Mouse (Mus musculus) thymus, postnatal 10 days (tissue): Measurements from ENCODE around the gene Dhrs7.
"Not testable (repeated sequence)": the region's sequence is repeated elsewhere in the genome, so short reads cannot be mapped to it uniquely, and the experiment has no call there.

ENCODE experiments used
- DNase-seq, 2 experiments: peaks; one replicate each; pipeline ENCODE4 v3.0.0; 2021; ENCODE audit warnings: low spot score in 2 of 2

The Dhrs7 gene

DNA sequence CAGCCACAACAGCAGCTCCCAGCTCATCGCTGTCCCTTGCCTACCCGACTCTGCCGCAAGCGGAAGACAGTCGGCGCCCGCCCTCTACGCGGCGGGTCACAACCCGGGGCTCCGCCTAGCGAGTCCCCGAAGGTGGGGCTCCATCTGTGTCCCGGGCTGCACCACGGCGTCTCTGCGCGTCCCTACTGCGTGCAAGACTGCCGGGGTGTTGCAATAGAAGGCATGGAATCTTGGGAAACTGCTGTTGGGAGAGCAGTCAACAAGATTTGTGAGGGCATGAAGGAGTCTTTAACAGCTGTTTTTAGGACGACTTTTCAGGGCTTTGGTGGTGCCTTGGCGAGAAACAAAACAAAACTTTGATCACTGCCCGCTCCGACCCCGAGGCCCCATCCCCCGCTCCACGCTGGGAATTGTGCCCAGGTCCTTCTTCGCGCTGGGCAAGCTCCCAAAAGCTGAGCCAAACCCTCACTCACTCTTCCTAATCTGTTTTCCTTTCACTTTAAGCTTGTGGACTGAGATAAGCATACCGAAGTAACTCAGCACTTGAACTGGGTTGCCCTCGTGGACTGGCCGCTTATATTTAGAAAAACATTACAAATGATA lies at the start of gene Dhrs7:
Dhrs7 (minus strand) TSS at position 175 of the 603 bp plus-strand sequence.
- DNase-seq, result peak; percentile 75 to 85

DNA sequence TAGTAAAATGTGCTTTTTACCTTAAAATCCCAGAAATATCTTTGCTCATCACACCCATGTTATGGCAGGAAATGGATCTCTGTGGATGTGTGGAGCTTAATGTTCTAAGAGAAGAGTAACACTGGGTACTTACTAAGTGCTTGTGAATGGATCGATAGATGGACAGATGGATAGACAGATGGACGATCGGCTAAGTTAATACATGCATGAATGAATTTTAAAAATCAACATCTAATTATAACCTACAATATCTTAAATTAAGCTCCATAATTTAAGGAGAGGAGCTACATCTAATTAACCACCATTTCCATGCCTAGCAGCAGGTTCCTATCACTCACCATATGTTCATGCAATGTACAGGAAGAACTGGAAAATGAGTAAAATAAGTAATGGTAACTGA lies 45.3 kb upstream of the Dhrs7 start:
- DNase-seq, result no peak

DNA sequence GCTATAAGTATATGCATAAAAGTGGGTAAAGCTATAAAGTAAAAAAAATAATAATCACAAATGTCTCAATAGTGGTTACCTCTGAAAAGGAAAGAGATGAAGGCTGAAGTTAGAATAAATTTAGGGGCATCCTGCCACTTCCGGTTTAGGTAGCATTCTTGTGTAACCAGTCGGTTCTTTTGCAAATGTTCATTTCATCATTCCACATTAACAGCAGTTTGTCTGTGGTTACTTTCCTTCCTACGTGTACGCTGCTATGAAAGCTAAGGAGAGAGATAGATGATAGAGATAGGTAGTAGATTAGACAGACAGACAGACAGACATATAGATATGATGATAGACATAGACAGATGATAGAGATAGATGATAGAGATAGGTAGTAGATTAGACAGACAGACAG lies 39.4 kb upstream of the Dhrs7 start:
- no peak for DNase-seq

DNA sequence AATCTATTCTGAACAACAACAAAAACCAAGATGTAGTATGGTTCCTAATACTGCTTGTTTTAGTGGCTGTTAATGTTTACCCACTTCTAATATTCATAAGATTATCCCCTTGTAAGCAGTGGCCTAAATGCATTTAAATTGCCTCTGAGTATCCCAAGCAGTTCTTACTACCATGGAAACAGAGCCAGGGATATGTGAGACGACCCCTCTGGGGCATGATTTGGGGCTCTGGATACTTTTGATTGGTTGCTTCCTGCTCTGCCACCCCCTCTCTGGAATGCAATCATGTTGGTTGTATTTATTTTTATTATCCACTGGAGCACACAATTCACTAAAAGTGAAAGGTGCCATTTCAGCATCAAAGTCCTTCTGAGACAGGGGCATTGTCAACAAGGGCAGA lies 35.3 kb upstream of the Dhrs7 start:
- no peak for DNase-seq

DNA sequence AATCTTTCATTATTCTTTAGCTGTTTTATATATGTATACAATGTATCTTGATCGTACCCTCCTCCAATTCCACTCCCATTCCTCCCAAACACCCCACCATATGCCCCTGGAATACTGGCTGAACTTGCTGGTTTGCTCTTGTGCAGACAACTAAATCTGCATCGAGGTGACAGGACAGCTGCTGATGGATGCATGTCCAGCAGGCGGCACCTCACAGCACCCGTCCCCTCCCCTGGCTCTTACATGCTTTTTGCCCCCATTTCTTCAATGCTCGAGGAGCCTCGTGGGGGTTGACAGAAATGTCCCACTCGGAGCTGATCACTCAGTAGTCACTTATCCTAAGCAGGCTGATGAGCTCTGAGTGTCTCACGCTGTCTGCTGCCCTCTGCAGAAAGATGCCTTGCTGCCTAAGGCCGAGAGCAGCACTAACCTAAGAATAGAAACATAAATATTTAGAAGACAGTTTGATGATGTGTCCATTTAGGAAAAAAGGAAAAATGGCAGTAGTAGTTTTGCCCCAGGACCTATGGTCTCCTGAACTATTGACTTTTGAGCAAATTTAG lies 30.3 kb upstream of the Dhrs7 start:
- DNase-seq, result no peak

DNA sequence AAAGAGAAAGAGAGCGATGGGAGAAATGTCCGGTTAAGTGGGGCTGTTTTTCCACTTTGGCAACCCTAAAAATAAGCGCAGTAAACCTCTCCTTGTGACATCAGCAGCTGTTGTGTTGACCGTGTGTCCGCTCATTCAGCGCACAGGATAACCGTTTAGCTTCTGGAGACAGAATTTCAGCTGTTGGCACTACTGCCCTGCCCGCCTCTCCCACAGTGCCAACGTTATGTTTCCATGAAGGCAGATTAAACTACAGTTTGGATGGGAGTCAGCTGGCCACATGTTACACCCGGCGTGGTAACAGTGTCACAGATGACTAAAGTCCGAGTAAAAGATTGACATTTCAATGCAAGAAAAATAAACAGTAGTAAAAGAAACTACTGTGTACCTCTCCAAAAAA lies 29.7 kb upstream of the Dhrs7 start:
- no peak for DNase-seq

DNA sequence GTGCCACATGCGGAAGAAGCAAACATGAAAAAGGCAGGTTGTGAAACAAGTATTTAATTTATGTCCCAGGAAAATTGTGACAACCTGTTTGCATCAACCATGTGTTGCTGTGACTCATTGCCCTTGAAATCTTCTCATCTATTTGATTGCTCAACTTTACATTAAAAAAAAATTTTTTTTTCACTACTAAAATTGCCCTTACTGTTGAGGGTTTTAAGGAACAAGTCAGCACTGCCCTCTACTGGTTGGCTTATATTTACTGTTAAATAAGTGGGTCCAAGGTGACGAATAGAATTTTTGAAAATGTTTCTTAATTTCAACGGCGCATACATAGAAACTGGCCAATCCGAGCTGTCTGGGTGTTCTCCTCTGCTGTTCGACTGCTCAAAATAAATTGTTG lies 29.2 kb upstream of the Dhrs7 start:
- peak in 1 of 2 experiments; percentile 28 for DNase-seq

DNA sequence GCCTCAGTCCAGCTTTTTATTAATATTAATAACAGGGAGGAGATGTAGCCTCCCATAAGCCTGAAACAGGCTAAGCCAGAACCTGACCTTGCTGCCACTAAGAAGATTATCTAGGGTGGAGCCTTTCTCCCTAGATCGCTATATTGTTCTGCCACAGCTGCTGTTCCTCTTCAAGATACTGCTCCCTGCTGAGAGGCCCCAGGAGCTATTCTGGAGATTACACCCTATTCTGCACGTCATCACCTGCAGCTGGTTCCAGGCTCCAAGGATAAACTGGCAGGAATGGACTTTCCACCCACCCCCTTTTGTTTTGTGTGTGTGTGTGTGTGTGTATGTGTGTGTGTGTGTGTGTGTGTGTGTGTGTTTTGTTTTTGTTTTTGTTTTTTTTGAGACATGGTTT lies 23.6 kb upstream of the Dhrs7 start:
- DNase-seq, result not testable (repeated sequence)

DNA sequence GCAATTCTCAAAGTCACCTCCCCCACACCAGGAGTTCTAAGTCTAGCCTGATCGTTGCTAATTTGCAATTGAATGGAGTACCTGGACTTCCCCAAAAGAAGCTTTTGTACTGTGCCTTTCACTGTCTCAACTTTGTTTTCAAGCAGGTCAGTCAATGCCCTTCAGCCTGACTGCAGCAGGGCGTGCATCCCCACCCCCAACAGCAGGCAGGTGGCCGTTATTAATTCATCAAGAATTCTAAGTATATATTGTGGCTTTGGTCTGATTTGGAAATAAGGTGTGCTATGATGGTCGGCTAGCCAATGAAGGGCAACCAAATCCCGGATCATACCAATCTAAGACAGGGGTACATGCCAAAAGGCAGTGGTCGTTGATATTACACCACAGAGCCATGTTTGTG lies 23.0 kb upstream of the Dhrs7 start:
- not testable (repeated sequence) for DNase-seq

DNA sequence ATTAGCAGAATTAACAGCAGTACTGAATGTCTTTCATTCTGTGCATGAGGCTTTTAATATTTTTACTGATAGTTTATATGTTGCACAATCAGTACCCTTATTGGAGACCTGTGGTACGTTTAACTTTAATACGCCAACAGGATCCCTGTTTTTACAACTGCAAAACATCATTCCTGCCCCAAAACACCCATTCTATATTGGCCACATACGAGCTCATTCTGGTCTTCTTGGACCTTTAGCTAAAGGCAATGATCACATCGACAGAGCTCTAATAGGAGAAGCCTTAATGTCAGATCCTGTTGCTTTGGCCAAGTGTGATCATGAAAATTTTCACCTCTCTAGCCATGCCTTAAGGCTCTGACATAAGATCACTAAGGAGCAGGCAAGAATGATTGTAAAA lies 21.9 kb upstream of the Dhrs7 start:
- DNase-seq, result not testable (repeated sequence)

DNA sequence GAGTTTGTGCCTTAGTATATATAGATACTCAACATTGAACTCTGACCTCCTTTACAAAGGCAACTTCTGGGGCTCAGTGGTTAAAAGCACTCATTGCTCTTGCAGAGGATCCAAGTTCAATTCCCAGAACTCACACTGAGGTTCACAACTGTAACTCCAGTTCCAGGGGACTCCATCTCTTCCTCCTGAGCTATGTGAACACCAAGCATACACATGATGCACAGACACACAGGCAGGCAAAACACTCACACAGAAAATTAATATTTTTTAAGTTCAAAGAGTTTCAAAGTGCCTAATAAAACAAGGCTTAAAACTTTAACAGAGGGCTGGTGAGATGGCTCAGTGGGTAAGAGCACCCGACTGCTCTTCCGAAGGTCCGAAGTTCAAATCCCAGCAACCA lies 18.9 kb upstream of the Dhrs7 start:
- DNase-seq, result no peak

DNA sequence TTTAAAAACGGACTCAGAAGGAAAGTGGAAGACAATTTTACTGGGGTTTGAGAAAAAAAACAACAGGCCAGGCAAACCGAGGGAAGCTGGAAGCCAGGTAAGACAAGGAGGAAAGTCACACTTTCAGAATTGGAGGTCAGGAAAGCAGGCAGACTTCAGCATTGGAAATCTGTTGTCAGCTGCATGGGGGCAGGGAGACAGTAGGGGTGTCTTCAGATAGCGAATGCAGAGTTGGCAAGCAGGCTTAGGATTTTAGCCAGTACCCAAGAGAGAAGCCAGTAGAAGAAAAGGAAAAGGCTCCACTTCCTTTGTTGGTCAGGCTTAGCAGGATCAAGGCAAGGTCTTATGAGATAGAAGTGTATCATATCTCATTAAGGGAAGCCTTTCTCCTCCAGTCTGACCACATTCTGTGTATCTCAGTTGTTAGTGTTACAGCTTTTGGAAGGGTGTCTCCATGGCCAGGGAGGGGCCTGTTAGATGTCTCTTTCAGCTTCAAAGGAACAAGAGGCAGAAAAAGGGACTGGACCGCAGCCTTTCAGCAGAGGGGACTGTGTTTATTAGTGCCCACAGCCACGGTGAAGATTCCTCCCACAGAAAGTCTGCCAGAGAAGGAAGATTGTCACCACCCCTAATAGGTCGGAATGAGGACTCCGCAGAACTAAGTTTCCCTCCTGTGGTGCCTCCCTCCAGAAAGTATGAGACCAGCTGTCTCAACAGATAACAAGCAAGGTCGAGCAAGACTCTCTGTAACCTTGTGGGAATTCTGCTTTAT lies 18.0 kb upstream of the Dhrs7 start:
- no peak for DNase-seq

DNA sequence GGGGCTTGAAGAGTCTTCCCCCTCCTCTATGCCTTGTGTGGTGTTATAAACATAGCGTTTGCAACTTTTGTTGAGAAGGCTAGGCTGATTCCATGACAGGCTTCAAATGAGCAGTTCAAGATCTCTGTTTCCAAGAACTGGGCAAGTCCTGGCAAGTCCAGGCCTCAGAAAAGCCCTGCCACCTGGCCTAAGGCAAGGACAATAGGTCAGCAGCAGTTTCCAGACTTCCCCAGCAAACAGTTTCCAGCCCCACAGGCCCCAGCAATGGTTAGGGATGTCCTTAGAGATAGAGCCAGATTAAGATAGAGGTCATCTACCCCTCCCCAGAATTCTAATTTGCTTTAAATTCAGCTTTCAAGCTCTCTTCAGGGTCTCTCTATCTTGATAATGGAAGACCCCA lies 17.2 kb upstream of the Dhrs7 start:
- no peak for DNase-seq

DNA sequence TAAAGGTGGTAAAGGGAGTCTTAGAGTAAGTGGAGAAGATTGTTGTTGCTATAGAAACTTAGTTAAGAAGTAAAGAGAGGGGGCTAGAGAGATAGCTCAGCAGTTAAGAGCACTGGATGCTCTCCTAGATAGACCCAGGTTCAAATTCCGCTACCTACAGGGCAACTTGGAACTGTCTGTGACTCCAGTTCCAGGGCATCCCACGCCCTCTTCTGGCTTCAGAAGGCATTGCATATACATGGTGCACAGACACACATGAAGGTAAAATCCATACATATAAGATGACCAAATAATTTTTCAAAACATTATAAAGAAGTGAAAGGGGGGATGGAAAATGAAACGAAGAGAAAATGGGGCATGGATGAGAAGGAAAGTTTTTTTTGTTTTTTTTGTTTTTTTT lies 14.9 kb upstream of the Dhrs7 start:
- no peak for DNase-seq

DNA sequence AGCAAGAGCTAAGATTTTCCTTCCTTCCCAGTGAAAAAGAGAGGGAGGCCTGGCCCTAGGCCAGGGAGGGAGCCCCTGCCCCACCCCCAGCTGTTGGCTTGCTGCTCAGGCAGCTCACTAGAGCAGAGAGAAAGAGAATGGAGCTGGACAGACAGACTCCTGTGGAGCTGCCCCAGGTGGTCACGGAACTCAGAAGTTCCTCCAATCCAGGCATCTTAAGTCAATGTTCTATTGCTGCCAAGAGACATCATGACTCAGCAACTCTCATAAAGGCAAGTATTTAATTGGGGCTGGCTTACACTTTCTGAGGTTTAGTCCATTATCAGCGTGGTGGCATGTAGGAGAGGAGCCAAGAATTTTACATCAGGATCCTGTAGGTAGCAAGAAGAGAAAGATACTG lies 10.1 kb upstream of the Dhrs7 start:
- no peak for DNase-seq

DNA sequence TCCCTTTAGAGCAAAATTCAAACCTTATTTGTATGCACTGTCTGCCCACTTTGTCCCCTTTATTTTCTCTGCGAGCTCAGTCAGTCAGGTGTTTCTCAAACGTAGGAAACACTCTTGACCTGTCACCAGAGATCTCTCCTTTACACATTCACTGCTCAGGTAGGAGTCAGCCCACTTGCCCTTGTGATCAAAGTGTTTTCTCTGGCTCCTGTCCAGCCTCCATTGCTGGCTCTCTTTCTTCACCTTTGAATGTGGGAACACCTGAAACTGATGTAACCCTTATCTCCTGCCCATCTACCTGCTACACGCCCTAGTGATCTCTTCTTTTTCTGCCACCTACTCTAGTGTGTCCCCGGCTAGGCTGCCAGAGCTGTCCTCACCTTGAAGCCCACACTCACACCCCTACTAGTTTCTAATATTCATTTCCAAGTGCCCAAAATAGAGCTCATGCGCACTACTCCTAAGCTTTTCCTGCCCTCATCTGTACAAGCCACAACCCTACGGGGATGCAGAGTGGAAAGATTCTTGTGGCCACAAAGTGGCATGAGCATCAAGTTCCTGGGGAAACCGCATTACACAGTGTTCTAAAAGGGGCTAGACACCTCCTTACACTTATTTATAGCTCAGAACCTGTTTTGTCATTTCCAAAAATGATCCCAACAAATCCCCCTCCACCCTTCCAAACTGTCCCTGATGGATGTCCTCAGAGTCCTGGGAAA lies 9.5 kb upstream of the Dhrs7 start:
- DNase-seq, result no peak

DNA sequence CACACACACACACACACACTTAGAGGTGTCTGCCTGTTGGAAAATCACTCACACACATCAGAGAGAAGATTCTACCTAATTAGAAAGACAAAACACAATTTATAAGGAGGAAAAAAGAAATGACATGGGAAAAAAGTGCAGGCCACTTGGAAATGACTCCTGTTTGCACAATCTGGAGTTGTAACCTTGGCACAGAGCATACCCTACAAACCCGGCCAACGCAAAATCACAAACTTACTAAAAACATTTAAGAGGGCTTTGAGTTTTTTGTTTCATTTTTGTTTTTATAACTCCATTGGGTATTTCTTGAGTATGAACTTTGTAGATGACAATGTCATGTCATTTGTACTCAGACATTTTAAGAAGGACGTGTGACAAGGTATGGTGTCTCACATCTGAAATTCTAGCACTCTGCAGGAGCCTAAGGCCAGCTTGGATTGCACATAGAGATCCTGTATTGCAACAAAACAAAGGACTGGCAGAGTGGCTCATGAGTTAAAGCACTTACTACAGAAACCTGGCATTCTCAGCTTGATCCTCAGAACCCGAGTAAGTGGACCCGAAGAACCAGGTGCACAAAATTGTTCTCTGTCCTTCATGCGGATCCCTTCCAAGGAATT lies 6.9 kb upstream of the Dhrs7 start:
- no peak for DNase-seq

DNA sequence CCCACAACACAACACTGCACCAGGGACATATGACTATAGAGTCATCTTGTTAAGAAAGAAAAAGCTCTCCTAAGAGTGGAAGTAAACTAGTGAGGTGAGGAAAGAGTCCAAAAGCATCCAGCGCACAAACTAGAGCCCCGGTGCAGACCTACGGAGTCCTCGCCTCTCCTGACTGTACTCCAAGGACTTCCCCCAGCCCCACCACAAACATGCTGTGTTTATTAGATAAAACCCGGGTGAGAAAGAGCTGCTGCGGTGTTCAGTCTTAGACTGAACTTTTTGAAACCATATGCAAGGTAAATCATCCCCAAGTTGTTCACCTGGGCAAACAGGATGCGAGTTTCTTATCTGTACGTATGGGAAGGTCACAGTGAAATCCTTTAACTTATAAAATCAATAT lies 6.2 kb upstream of the Dhrs7 start:
- DNase-seq, result no peak

DNA sequence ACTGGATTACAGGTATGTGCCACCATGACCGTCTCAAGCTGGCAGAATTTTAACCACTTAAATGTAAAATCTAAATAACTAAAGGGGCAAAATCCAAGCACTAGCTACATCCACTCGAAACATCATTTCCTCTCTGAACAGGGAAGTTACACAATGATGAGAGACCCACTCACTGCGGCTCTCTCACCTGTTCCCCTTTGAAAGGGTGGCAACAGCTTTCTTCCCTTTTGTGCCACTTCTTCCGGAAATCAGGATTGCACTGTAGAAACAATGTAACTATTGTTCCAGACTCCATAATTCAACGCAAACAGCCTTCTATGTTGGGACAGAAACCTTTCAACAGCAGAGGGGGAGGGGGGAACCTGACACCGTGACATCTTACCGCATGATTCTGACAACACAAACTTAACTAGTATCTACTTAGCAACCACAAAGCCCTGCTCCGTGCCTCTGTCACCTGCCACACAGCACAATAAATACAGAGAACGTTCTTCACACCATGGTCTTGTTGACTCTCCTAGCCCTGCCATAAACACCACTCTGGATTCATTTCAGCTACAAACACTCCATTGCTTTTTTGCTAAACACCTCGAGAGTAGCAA lies 3.3 kb upstream of the Dhrs7 start:
- DNase-seq, result no peak

DNA sequence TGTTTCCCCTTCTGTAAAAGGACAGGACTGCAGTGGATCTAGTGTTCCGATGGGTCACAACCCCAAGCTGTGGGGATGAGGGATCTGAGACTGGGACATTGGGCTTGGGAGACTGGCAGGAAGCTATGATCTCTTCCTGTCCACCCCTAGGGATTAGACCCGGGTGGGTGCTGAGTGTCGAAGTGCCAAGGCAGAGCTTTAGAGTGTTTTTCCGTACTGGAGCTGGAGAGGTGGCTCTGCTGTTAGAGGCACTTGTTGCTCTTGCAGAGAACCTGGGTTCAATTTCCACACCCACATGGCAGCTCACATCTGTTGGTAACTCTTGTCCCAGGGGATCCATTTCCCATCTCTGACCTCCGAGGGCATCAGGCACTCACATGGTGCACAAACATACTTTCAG lies 1.3 kb upstream of the Dhrs7 start:
- no peak for DNase-seq

DNA sequence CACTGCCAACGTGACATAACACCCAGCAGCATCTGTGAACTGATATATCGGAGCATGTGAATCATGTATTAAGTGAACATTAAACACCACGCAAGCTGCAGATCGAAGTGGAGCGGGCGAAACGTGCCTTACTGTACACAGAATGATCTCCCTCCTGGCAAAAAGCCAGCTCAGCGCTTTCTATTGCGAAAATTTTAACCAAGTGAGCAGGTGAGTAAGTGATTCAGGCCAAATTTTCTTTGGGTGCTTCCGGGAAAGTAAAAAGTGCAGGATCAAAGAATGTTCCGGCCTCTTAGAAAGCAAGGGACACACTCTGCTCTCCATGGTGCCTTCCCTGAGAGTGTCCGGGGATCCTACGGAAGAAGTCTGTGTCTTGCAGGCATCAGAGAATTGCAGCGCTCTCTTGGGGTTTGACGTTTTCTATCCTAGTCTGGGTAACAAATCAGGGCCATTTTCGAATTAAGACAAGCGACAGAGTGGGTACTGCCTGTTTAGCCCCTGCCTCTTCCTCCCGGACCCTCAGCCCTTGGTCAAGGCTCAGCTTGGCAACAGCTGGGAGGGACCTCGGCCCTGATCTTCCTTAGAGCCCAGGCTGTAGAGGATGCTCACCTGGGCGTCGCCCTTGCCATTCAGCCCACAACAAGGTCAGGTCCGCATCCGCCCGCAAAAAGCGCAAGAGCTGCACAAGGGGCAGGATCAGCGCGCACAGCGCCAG lies 532 bp downstream of the Dhrs7 start:
- no peak for DNase-seq
